Mouse (Mus musculus): ENCODE results near the gene Fam167b. TPM values are rescaled to one million over a fixed set of nuclear protein-coding genes. Genes with fewer than 3 reads are reported as not detected.
A peak's percentile ranks its signal among the peaks of the same experiment; 100 is the strongest.

The Fam167b gene
- total and polyA plus RNA-seq, 3 experiments, result 0.81 to 1.8 TPM; not detected in 1

- Histone ChIP-seq H3K27ac (no peak within 1 kb of the TSS), H3K79me2 (replicated peaks; ENCODE audit: control insufficient read depth, insufficient read depth, low read length) (no peaks in the 10 kb centered on the region), H3K4me1 (ENCODE audit: control insufficient read depth, insufficient read depth, low read length) (peaks cover 4% of the 10 kb centered on the region), H3K27me3 (ENCODE audit: control insufficient read depth, insufficient read depth, low read length) (no peaks in the 10 kb centered on the region), H3K36me3 (ENCODE audit: control insufficient read depth, insufficient read depth, low read length) (no peaks in the 10 kb centered on the region), H3K9ac (ENCODE audit: low read depth, low read length) (no peak within 1 kb of the TSS), H3K4me3 (no peak within 1 kb of the TSS)
- DNase-seq, result peak in 1 of 2 experiments; percentile 23
- TF ChIP-seq CTCF (IDR thresholded peaks at IDR 0.05), result no peak
- TF ChIP-seq EP300 (IDR thresholded peaks at IDR 0.05; ENCODE audit: insufficient read depth, low read depth, low read length), result no peak
- no peak for TF ChIP-seq POLR2A (IDR thresholded peaks at IDR 0.05; ENCODE audit: insufficient read depth, low read depth, low read length)
- intact Hi-C loops (cut with DNase I), result no loop called here
- 79% methylated on average over 8 of the region's 8 CpGs for WGBS
Measured at GRCm38 (mm10) chr4:129573430-129573829, 4.9 kb downstream of the Fam167b start, which contains the start of gene Lck. Gene Lck, minus strand, starts transcription at chr4:129573641.

- Histone ChIP-seq H3K4me1 (ENCODE audit: control insufficient read depth, insufficient read depth, low read length) (peaks cover 3% of the 10 kb centered on the region), H3K4me3 (no peak overlapping the region), H3K79me2 (replicated peaks; ENCODE audit: control insufficient read depth, insufficient read depth, low read length) (no peaks in the 10 kb centered on the region), H3K36me3 (ENCODE audit: control insufficient read depth, insufficient read depth, low read length) (no peaks in the 10 kb centered on the region), H3K27me3 (ENCODE audit: control insufficient read depth, insufficient read depth, low read length) (no peaks in the 10 kb centered on the region), H3K27ac (no peak overlapping the region), H3K9ac (ENCODE audit: low read depth, low read length) (no peak overlapping the region)
- intact Hi-C loops (cut with DNase I), result no loop called here
- WGBS, result 95% methylated on average over 4 of the region's 4 CpGs
- DNase-seq, result no peak
- TF ChIP-seq POLR2A (IDR thresholded peaks at IDR 0.05; ENCODE audit: insufficient read depth, low read depth, low read length) (no peak), CTCF (IDR thresholded peaks at IDR 0.05) (no peak), EP300 (IDR thresholded peaks at IDR 0.05; ENCODE audit: insufficient read depth, low read depth, low read length) (no peak)
Measured at GRCm38 (mm10) chr4:129573093-129573370, 5.3 kb downstream of the Fam167b start.

- no peaks in the 10 kb centered on the region for H3K36me3 ChIP-seq (ENCODE audit: control insufficient read depth, insufficient read depth, low read length)
- H3K79me2 ChIP-seq (replicated peaks; ENCODE audit: control insufficient read depth, insufficient read depth, low read length), result no peaks in the 10 kb centered on the region
- intact Hi-C loops (cut with DNase I), result no loop called here
- H3K4me3 ChIP-seq, result no peak overlapping the region
- no peak for DNase-seq
- no peak overlapping the region for H3K27ac ChIP-seq
- no peaks in the 10 kb centered on the region for H3K27me3 ChIP-seq (ENCODE audit: control insufficient read depth, insufficient read depth, low read length)
- TF ChIP-seq CTCF (IDR thresholded peaks at IDR 0.05), result no peak
- TF ChIP-seq POLR2A (IDR thresholded peaks at IDR 0.05; ENCODE audit: insufficient read depth, low read depth, low read length), result no peak
- no peak for TF ChIP-seq EP300 (IDR thresholded peaks at IDR 0.05; ENCODE audit: insufficient read depth, low read depth, low read length)
- WGBS, result 38% methylated on average over 13 of the region's 13 CpGs
- peaks cover 1% of the 10 kb centered on the region for H3K4me1 ChIP-seq (ENCODE audit: control insufficient read depth, insufficient read depth, low read length)
- H3K9ac ChIP-seq (ENCODE audit: low read depth, low read length), result no peak overlapping the region
Measured at GRCm38 (mm10) chr4:129572236-129573092, 5.9 kb downstream of the Fam167b start.

GRCm38 (mm10) chr4:129571551-129572084 lies 6.7 kb downstream of the Fam167b start:
- intact Hi-C loops (cut with DNase I), result no loop called here
- no peaks in the 10 kb centered on the region for H3K27me3 ChIP-seq (ENCODE audit: control insufficient read depth, insufficient read depth, low read length)
- no peak overlapping the region for H3K27ac ChIP-seq
- TF ChIP-seq CTCF (IDR thresholded peaks at IDR 0.05) (no peak), POLR2A (IDR thresholded peaks at IDR 0.05; ENCODE audit: insufficient read depth, low read depth, low read length) (no peak)
- no peaks in the 10 kb centered on the region; the same call in 1 of the 2 replicates for H3K4me1 ChIP-seq (ENCODE audit: control insufficient read depth, insufficient read depth, low read length)
- no peak overlapping the region for H3K4me3 ChIP-seq
- DNase-seq, result no peak
- H3K79me2 ChIP-seq (replicated peaks; ENCODE audit: control insufficient read depth, insufficient read depth, low read length), result no peaks in the 10 kb centered on the region
- no peak overlapping the region for H3K9ac ChIP-seq (ENCODE audit: low read depth, low read length)
- 78% methylated on average over 8 of the region's 8 CpGs for WGBS
- no peaks in the 10 kb centered on the region for H3K36me3 ChIP-seq (ENCODE audit: control insufficient read depth, insufficient read depth, low read length)

GRCm38 (mm10) chr4:129570028-129570427 lies 8.3 kb downstream of the Fam167b start:
- Histone ChIP-seq H3K4me3 (no peak overlapping the region), H3K9ac (ENCODE audit: low read depth, low read length) (no peak overlapping the region), H3K79me2 (replicated peaks; ENCODE audit: control insufficient read depth, insufficient read depth, low read length) (no peaks in the 10 kb centered on the region), H3K36me3 (ENCODE audit: control insufficient read depth, insufficient read depth, low read length) (no peaks in the 10 kb centered on the region), H3K27me3 (ENCODE audit: control insufficient read depth, insufficient read depth, low read length) (no peaks in the 10 kb centered on the region), H3K4me1 (ENCODE audit: control insufficient read depth, insufficient read depth, low read length) (no peaks in the 10 kb centered on the region; the same call in 1 of the 2 replicates), H3K27ac (no peak overlapping the region)
- TF ChIP-seq POLR2A (IDR thresholded peaks at IDR 0.05; ENCODE audit: insufficient read depth, low read depth, low read length), result no peak
- TF ChIP-seq CTCF (IDR thresholded peaks at IDR 0.05), result no peak
- no peak for TF ChIP-seq EP300 (IDR thresholded peaks at IDR 0.05; ENCODE audit: insufficient read depth, low read depth, low read length)
- no peak for DNase-seq
- 86% methylated on average over 6 of the region's 6 CpGs for WGBS
- intact Hi-C loops (cut with DNase I), result no loop called here

GRCm38 (mm10) chr4:129568366-129568765 lies 10.0 kb downstream of the Fam167b start:
- DNase-seq, result no peak
- Histone ChIP-seq H3K4me3 (no peak overlapping the region), H3K27me3 (ENCODE audit: control insufficient read depth, insufficient read depth, low read length) (no peaks in the 10 kb centered on the region), H3K9ac (ENCODE audit: low read depth, low read length) (no peak overlapping the region), H3K36me3 (ENCODE audit: control insufficient read depth, insufficient read depth, low read length) (no peaks in the 10 kb centered on the region), H3K27ac (no peak overlapping the region), H3K4me1 (ENCODE audit: control insufficient read depth, insufficient read depth, low read length) (no peaks in the 10 kb centered on the region; the same call in 1 of the 2 replicates), H3K79me2 (replicated peaks; ENCODE audit: control insufficient read depth, insufficient read depth, low read length) (no peaks in the 10 kb centered on the region)
- intact Hi-C loops (cut with DNase I), result no loop called here
- WGBS, result 90% methylated on average over 7 of the region's 7 CpGs
- no peak for TF ChIP-seq POLR2A (IDR thresholded peaks at IDR 0.05; ENCODE audit: insufficient read depth, low read depth, low read length)

Data from heart, adult 2 months (tissue).